Mouse (Mus musculus): ENCODE results near the gene Tex45. TPM values are rescaled to one million over a fixed set of nuclear protein-coding genes. Genes with fewer than 3 reads are reported as not detected.
A peak's percentile ranks its signal among the peaks of the same experiment; 100 is the strongest.

The Tex45 gene
- total RNA-seq (2021) = under 1 TPM in 1 of 2 experiments, not detected in 1; 0.14 TPM
- long read RNA-seq, experiment 1, partial matches to known transcripts = 0 of 1 reads
- long read RNA-seq, experiment 1, other reads (novel, unspliced or antisense) = 1 of 1 reads
- long read RNA-seq, experiment 2 = 0 reads

GRCm38 (mm10) chr8:3470562-3470961 lies at the start of gene Tex45:
Tex45 (plus strand) TSS chr8:3470862.
- DNase-seq = no peak

- DNase-seq = no peak
Measured at GRCm38 (mm10) chr8:3421507-3421906, 49.2 kb upstream of the Tex45 start.

GRCm38 (mm10) chr8:3425217-3425616 lies 45.4 kb upstream of the Tex45 start:
- no peak for DNase-seq

- DNase-seq = no peak
Measured at GRCm38 (mm10) chr8:3426211-3426610, 44.5 kb upstream of the Tex45 start.

DNA sequence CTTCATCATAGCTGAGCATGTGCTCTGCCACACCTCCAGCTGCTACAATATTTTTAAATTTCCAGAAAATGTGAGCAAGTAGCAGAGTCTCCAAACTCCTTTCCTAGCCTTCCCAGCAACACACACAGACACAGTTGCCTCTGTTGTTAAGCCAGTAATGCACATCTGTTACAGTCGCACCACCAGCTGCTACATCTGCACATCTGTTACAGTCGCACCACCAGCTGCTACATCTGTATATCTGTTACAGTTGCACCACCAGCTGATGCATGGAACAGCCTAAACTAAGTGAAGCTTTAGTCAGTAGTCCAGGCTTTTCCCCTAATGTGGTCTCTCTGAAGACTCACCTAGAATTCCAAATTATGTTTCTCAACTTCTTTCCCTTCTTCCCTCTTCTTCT lies 42.2 kb upstream of the Tex45 start:
- no peak for DNase-seq

DNA sequence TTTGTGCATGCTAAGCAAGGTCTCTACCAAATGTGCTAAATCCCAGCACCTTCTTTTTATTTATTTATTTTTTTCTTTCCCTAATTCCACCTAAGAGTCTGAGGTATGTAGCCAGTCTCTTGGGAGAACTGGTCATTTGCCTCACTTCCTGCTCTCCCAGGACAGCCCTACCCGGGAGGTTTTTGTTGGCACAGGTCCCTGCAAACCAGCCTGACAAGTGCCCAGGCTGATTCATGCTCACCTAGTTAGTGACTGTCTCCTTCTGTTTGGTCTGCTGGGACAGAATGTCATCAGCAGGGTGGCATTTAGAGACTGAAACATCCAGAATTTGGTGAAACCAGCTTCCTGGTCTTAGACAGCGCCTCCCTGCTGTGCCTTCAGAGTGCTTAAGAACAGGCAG lies 40.7 kb upstream of the Tex45 start:
- DNase-seq = no peak

GRCm38 (mm10) chr8:3431113-3431512 lies 39.5 kb upstream of the Tex45 start:
- no peak for DNase-seq

DNA sequence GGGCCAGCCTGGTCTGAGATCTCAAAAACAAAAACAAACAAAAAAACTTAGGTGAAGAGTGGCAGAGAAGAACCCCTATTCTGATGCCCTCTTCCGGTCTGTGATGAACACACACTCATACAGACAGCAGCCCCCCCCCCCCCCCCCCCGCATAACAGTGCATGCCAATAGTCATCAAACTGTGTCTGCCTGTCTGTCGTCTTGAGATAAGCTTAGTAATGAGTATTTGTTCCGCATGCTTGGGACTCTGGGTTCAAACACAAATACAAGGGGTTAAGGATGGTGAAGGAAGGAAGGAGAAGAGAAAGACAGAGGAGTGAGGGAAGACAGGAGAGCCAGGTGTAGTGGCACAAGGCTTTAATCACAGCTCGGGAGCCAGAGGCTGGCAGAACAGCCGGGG lies 34.2 kb upstream of the Tex45 start:
- no peak for DNase-seq

DNA sequence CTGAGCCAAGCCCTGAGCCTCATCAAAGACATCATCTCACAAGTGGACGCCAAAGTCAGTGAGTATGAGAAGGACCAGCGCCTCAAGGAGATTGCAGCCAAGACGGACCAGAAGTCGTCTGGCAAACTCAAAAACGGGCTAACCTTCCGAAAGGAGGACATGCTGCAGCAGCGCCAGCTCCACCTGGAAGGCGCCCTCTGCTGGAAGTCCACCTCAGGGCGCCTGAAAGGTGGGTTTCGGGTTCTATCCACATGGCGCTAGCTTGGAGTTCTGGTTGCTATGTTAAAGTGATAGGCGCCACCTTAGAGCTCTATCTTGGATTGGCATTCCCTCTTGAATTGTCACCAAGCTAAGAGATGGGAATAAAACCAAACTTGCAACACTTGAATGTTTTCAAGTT lies 31.2 kb upstream of the Tex45 start:
- no peak for DNase-seq

DNA sequence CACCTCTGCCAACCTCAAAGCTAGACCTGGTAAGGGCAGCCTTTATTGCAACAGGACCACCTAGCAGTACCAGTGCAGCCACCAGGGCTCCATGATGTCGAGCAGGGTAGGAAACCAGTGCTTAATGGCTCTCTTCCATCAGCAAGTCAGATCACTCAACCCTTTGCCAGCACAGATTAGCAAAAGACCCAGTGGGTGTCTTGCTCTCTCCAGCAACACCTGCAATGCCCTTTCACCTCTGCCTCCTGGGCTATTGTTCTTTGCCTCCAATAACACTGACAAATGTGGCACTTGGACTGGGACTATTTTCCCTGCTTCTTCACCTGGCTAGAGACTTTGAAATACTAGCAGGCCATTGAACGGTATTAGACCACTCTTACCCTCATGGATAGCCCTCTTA lies 21.4 kb upstream of the Tex45 start:
- no peak for DNase-seq

DNA sequence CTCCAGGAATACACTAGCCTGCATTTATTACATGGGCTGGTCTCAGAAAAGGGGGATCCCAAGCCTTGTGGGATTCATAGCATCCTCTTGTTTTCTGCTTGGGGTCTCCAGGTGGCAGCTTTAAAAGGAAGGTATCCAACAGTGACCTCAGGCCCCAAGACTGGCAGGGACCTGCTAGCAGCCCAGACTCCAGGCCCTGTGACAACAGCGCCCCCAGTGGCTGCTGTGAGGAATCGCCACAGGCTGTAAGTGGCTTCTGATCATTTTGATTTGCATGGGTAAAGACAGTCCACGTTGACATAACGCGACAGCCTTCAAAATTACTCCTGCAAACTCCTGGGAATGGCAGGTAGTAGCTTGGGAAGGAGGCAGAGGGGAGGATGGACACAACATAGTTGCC lies 20.0 kb upstream of the Tex45 start:
- DNase-seq = peak; percentile 70

- no peak for DNase-seq
Measured at GRCm38 (mm10) chr8:3451992-3452391, 18.7 kb upstream of the Tex45 start.

GRCm38 (mm10) chr8:3463248-3463647 lies 7.4 kb upstream of the Tex45 start:
- no peak for DNase-seq

DNA sequence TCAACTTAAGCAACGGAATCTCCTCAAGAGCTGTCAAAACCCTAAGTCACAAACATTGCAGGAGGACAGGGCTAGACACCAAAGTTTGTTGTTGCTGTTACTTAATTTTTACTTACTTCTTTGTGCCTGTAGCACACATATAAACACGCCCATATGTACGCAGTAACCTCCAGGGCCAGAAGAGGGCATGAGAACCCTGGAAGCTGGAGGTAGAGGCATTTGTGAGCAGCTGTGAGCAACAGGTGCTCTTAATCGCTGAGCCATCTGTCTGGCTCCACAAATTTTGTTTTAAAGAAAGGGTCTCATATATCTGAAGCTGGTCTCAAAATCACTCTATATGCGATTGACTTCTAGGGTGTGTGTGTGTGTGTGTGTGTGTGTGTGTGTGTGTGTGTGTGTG lies 6.4 kb upstream of the Tex45 start:
- no peak for DNase-seq

DNA sequence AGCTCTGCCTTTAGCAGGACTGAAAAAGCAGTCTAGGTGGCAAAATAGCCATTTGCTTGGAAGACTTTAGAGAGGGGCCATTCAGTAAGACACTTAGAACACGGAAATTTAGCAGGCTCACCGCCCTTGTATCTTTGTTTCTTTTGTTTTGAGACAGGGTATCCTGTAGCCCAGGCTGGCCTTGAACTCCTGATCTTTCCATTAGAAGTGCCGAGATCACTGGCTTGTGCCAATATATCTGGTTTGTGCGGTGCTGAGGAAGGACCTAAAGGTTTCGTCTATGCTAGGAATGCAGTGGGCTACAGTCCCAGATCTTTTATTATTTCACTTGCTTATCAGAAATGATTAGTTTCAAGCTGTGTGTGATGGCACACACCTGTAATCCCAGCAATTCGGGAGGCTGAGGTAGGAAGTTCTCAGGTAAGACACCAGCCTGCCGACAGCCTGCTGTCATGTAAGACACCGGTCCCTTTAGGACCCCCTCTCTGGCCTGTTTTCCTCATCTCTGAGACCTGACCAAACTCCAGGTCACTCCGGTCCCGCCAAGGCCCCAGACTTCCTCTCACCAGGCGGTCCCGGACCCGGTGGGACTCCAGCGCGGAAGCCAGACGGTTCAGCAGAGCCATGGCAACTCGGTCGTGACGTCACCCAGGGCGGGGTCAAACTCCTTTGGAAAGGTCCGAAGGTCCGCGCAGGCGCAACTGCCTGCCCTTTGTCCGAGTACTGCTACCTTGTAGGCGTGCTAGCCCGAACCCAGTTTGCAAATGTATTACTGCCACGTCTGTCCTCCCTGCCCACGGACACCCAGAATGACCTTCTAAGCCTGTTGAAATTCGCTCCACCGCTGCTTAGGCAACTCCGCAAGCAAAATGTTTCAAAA lies 3.4 kb upstream of the Tex45 start, which contains the start of gene Pex11g:
TSS of gene Pex11g (minus strand) at position 675 of the 880 bp plus-strand sequence.
- DNase-seq = peak; percentile 99

GRCm38 (mm10) chr8:3467886-3468545 lies 2.6 kb upstream of the Tex45 start:
- DNase-seq = no peak

DNA sequence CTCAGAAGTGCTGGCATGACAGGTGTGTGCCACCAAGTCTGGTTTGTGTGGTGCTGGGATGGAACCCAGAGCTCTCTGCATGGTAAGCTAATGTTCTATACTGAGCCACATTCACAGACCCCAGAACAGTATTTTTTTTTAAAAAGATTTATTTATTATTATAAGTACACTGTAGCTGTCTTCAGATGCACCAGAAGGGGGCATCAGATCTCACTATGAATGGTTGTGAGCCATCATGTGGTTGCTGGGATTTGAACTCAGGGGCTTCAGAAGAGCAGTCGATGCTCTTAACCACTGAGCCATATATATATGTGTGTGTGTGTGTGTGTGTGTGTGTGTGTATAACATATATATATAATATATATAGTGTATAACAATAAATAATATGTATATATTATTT lies 1.8 kb upstream of the Tex45 start:
- no peak for DNase-seq

- no peak for DNase-seq
Measured at GRCm38 (mm10) chr8:3475715-3476429, 5.2 kb downstream of the Tex45 start.

DNA sequence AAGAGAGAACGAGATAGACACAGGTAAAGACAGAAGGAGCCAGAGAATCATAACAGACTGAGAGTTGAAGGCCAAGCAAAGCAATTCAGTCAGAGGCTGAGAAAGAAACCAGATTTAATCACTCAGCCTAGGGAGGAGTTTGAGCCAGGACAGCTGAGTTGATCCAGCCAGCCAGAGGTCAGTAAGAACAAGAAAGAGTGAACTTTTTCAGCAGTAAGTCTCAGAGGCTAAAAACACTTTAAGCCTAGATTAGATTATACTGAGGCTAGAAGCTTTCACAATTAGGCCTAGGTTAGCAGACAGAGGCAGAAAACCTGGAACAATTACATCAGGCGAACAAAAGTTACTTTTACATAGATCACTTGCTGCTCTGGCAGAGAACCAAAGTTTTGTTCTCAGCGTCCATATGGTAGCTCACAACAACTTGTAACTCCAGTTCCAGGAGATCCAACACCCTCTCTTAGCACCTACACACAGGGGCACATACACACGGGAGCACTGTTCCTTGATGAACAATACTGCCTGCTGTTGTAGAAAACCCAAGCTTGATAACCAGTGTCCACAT lies 9.6 kb downstream of the Tex45 start:
- no peak for DNase-seq

DNA sequence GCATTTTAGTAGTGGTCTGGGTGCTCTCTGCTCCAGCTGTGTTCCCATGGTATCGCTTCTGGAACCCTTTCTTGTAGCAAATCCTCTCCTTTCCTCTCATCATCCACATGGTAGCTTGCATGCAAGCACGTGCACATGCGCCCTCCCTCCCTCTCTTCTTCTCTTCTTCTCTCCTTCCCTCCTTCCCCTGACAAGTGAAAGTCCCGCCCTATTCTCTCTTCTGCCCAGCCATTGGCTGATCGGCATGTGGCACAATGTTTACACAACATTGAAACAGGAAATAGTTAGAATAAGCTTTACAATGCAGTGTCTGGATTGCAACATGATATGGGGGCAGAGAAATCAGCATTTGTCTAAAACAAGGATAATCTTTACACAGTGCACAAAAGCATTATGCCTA lies 10.9 kb downstream of the Tex45 start:
- no peak for DNase-seq

DNA sequence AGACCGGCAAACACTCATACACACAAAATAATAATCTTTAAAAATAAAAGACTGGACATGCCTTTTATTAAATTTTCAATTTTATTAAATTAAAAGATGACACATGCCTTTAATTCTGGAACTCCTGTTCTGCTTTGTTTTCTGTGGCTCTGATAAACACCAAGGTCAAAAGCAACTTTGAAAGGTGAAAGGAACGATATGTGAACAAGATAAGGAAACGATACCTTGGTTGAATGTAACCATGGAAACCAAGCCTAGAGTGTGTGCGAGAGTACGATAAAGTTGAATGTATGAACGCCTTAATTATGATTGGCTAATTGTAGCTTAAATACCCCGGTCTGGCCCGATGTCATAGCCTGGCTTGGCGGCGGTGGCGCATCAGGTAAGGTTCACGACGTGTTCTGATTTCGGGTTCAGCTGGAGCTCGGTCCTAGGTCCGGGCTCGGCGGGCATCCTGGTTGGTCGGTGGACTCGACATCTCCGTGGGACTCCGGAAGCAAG lies 11.6 kb downstream of the Tex45 start:
- DNase-seq = no peak

GRCm38 (mm10) chr8:3483546-3483945 lies 12.9 kb downstream of the Tex45 start:
- no peak for DNase-seq
